Mouse (Mus musculus) hindbrain, embryonic 10.5 days (tissue): ENCODE data around the gene Luzp2. TPM values are rescaled to one million over a fixed set of nuclear protein-coding genes. Genes with fewer than 3 reads are reported as not detected.

ENCODE experiments used
- DNase-seq: peaks from one replicate; pipeline ENCODE4 v3.0.0-alpha.2; 2017; ENCODE audit warnings: low spot score
- H3K27ac ChIP-seq: fragments of 300-500 bp; sonication (generic); 2 replicates; pipeline ENCODE4 v1.5.1; 2016; ENCODE audit warnings: mild to moderate bottlenecking, moderate library complexity
- H3K27me3 ChIP-seq: fragments of 300-500 bp; sonication (generic); 2 replicates; pipeline ENCODE4 v1.6.1; 2016; ENCODE audit warnings: mild to moderate bottlenecking; ENCODE audit not compliant: poor library complexity, insufficient read depth, severe bottlenecking
- H3K36me3 ChIP-seq: fragments of 300-500 bp; sonication (generic); 2 replicates; pipeline ENCODE4 v1.6.1; 2016; ENCODE audit warnings: mild to moderate bottlenecking, moderate library complexity
- H3K4me1 ChIP-seq: fragments of 300-500 bp; sonication (generic); replicated peaks from 2 replicates; pipeline ENCODE4 v1.6.1; 2016; ENCODE audit warnings: mild to moderate bottlenecking
- H3K4me3 ChIP-seq: fragments of 300-500 bp; sonication (generic); 2 replicates; pipeline ENCODE4 v1.5.1; 2016; ENCODE audit warnings: mild to moderate bottlenecking, moderate library complexity
- H3K9me3 ChIP-seq: fragments of 300-500 bp; sonication (generic); 2 replicates; pipeline ENCODE4 v1.6.1; 2016; ENCODE audit warnings: mild to moderate bottlenecking, moderate library complexity
- WGBS: fragments of 180-500 bp; shearing (Covaris S2); methylation state at CpG from one replicate; pipeline ENCODE4 v1.1.7; 2016; 5-methylcytosine and 5-hydroxymethylcytosine counted together
- polyA plus RNA-seq: library from polyadenylated mRNA; unstranded; fragments of >200 nt; fragmentation: Nextera tagmentation; extraction: Ambion mirVana; gene quantifications from 2 replicates; pipeline ENCODE4 v1.2.1, GENCODE M21; 2016

Gene Luzp2
- polyA plus RNA-seq, 1 experiment from 2014 or later = 0.81 TPM

DNA sequence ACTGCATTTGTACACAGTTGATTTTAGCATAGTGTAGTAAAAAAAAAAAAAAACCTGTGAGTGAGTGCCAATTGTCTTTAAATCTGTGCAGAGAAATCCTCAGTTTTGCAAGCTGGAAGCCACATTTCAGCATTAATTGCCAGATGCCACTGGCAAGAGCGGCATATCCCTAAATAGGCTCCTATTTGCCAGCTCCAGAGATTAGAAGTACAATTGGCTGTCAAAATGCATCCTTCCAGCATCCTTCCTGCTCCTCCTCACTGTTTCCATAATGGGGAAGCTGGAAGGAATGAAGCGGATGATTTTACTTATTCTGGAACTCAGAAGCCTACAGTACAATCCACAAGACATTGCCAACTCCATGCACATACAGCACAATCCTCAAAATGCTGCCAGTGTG, 354.2 kb downstream of the Luzp2 start:
- Histone ChIP-seq H3K27me3 (no peaks in the 10 kb centered on the region), H3K4me1 (no peaks in the 10 kb centered on the region), H3K9me3 (no peaks in the 10 kb centered on the region), H3K27ac (no peak overlapping the region), H3K4me3 (no peak overlapping the region), H3K36me3 (no peaks in the 10 kb centered on the region)
- 89% methylated on average over 2 of the region's 2 CpGs for WGBS
- DNase-seq = no peak

DNA sequence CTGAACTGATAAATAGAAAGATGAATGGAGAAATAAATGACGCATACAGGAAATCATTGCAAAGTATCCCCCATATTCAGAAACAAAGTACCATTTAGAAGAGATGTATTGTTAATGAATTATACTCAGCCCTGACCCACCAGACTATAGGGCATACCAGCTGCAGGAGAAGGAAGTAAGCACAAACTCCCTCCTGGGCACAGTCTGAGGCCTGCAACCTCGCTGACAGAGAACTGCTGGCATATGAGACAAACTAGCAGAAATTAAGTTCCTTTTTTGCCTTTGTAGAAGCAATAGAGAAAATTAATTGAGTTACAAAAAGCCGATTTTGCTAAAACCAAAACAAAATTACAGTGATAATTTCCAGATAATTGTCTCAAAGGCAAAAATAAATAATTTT, 355.4 kb downstream of the Luzp2 start:
- Histone ChIP-seq H3K4me1 (no peaks in the 10 kb centered on the region), H3K9me3 (no peaks in the 10 kb centered on the region), H3K27me3 (no peaks in the 10 kb centered on the region), H3K27ac (no peak overlapping the region), H3K4me3 (no peak overlapping the region), H3K36me3 (no peaks in the 10 kb centered on the region)
- WGBS = 82% methylated on average over 3 of the region's 3 CpGs
- no peak for DNase-seq

DNA sequence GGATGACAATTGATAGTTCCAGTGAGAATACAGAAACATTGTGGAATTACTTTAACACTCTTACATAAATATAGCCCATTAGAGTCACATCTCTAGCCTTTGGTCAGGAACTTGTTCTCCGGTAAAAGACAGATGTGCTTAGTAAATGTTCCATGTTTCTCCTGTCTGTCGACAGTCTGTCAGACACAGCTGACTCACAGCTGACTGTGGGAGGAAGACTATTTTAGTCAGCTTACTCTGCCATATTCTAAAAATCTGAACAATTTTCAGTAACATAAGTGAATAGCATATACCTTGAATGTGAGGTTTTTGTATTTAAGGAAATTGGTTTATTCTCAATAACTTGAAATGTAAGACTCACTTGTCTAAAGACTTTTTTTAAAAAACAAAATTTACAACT, 363.5 kb downstream of the Luzp2 start:
- Histone ChIP-seq H3K4me1 (no peaks in the 10 kb centered on the region), H3K36me3 (no peaks in the 10 kb centered on the region), H3K4me3 (no peak overlapping the region), H3K27ac (no peak overlapping the region), H3K9me3 (no peaks in the 10 kb centered on the region), H3K27me3 (no peaks in the 10 kb centered on the region)
- DNase-seq = no peak
- 92% methylated on average over 2 of the region's 2 CpGs for WGBS

DNA sequence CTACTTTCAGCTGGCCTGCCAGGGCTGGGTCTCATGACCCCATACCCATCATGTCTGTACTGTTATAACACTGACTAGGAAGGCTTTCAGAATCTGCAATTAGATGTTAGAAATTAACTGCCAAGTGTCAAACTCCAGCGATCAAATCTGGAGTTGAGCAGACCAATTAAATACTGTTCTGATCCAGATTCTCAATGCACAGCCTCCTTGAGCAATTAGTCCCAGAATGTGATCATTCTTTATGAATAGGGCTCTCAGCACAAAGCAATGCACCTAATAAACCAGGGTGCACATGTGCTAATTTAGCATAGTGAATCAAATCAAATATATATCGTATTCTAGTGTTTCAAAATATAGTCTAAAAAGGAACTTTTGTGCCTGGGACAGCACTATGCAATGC, 387.7 kb downstream of the Luzp2 start:
- Histone ChIP-seq H3K27ac (no peak overlapping the region), H3K36me3 (no peaks in the 10 kb centered on the region), H3K4me1 (no peaks in the 10 kb centered on the region), H3K4me3 (no peak overlapping the region), H3K9me3 (no peaks in the 10 kb centered on the region), H3K27me3 (no peaks in the 10 kb centered on the region)
- DNase-seq = no peak
- WGBS = 90% methylated on average over 2 of the region's 2 CpGs

DNA sequence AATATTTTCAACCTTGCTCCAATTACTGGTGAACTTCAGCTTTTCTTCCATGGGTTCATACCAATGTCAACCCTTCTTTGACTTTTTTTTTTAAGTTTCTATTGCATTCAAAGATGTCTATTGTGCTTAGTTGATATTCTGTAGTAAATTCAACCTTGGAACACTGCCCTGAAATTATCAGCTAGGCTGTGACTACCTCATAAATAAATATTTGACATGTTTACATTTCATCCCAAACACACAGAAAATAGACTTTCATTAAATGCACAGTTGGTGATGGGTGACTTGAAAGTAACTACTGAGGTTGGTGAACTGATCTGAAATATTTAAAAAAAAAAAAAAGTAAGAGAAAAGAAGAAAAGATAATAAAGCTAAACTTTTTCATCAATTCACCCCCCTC, 394.1 kb downstream of the Luzp2 start:
- no peak overlapping the region for H3K4me3 ChIP-seq
- H3K27ac ChIP-seq = no peak overlapping the region
- no peak for DNase-seq
- no peaks in the 10 kb centered on the region for H3K9me3 ChIP-seq
- H3K36me3 ChIP-seq = no peaks in the 10 kb centered on the region
- H3K27me3 ChIP-seq = no peaks in the 10 kb centered on the region
- no peaks in the 10 kb centered on the region for H3K4me1 ChIP-seq
